ENCODE assay signal across 1 mouse cellular context in the genomic region with DNA sequence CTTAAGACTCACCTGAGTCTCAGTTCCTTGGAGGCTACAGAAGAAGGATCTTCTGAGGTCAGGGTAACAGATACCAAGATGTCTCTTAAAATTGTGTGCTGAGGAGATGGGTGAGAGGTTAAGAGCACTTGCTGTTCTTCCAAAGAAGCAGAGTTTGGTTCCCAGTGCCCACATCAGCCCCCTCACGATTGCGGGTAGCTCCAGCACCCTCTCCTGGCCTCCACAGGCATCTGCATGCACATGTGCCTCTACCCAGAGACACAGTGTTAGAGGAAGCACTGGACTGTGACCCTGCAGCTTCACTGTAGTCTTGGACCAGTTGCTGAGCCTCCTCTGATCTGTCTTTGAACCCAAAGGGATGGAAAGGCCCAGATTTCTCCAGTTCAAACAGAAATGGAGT.
TF ChIP-seq lines count a peak whose summit lies in the region.

No protein-coding gene starts in this region.

TF ChIP-seq in CH12.LX, 34 proteins besides CTCF, POLR2A, EP300 and RAD21:
- TF ChIP-seq POLR2AphosphoS2 (IDR thresholded peaks at IDR 0.05; ENCODE audit: low read depth, low read length) (no peak), SMC3 (IDR thresholded peaks at IDR 0.05; ENCODE audit: low read depth, low read length) (peak; percentile 22)
